Comparison of ENCODE assay signal across 47 mouse cellular contexts in genomic region chr5:107775875-107776274, GRCm38 (mm10). TPM values are rescaled to one million over a fixed set of nuclear protein-coding genes. Genes with fewer than 3 reads are reported as not detected.
"Had no signal": no experiment of that assay in that cellular context is flagged by ENCODE, and none has a peak within 500 bp of the region (broad histone marks: within the 10 kb centered on the region; RNA-seq: fewer than 3 reads in every experiment).

No protein-coding gene starts in this region.

- ATAC-seq: hindbrain, embryonic 16.5 days; hindbrain, postnatal 0 days; inflammation-experienced regulatory T-cells, adult 6 months; intestine, embryonic 15.5 days; intestine, embryonic 16.5 days; intestine, postnatal 0 days had no signal

- H3K9ac ChIP-seq: heart, embryonic 12.5 days; heart, embryonic 13.5 days; heart, embryonic 15.5 days; hindbrain, embryonic 12.5 days; hindbrain, embryonic 13.5 days; hindbrain, embryonic 14.5 days; hindbrain, embryonic 15.5 days; intestine, embryonic 15.5 days; kidney, embryonic 15.5 days had no signal

- DNase-seq: heart, postnatal 10 days; heart, postnatal 14 days; heart, postnatal 36 days; heart, postnatal 4 days; kidney, adult 11 months; kidney, adult 18-20 months; kidney, adult 2 months; kidney, adult 8-10 months; kidney, adult 9 months; kidney, postnatal 10 days; kidney, postnatal 14 days; kidney, postnatal 25 days; kidney, postnatal 36 days; kidney, postnatal 4 days; layer of hippocampus, adult 9-11 months; layer of hippocampus, postnatal 36 days had no signal

- H3K27ac ChIP-seq: heart, embryonic 13.5 days; heart, embryonic 15.5 days; hindbrain, embryonic 10.5 days; hindbrain, embryonic 12.5 days; hindbrain, embryonic 13.5 days; hindbrain, embryonic 14.5 days; hindbrain, embryonic 15.5 days; hindbrain, postnatal 0 days; intestine, embryonic 15.5 days; kidney, embryonic 15.5 days; kidney, postnatal 0 days; layer of hippocampus, adult 2 months; left cerebral cortex, adult 2 months had no signal

- H3K4me1 ChIP-seq: heart, embryonic 12.5 days; heart, embryonic 15.5 days; hindbrain, embryonic 10.5 days; hindbrain, embryonic 12.5 days; hindbrain, embryonic 13.5 days; hindbrain, embryonic 15.5 days; intestine, embryonic 15.5 days; kidney, embryonic 15.5 days had no signal

- H3K4me3 ChIP-seq: heart, embryonic 12.5 days; heart, embryonic 13.5 days; heart, embryonic 15.5 days; hindbrain, embryonic 10.5 days; hindbrain, embryonic 12.5 days; hindbrain, embryonic 13.5 days; hindbrain, embryonic 15.5 days; intestine, embryonic 15.5 days; kidney, embryonic 15.5 days; layer of hippocampus, adult 2 months; left cerebral cortex, adult 2 months had no signal

- H3K36me3 ChIP-seq: hindbrain, embryonic 12.5 days; hindbrain, embryonic 13.5 days; hindbrain, embryonic 15.5 days; intestine, embryonic 15.5 days had no signal

- H3K27me3 ChIP-seq: heart, embryonic 12.5 days; heart, embryonic 13.5 days; heart, embryonic 15.5 days; hindbrain, embryonic 12.5 days; hindbrain, embryonic 13.5 days; hindbrain, embryonic 15.5 days; intestine, embryonic 15.5 days; kidney, embryonic 15.5 days had no signal

- H3K9me3 ChIP-seq: heart, embryonic 12.5 days; heart, embryonic 13.5 days; heart, embryonic 15.5 days; hindbrain, embryonic 10.5 days; hindbrain, embryonic 12.5 days; hindbrain, embryonic 13.5 days; hindbrain, embryonic 15.5 days; intestine, embryonic 15.5 days; kidney, embryonic 15.5 days had no signal

- H3K4me2 ChIP-seq: heart, embryonic 11.5 days; heart, embryonic 12.5 days; heart, embryonic 13.5 days; heart, embryonic 15.5 days; hindbrain, embryonic 12.5 days; hindbrain, embryonic 13.5 days; hindbrain, embryonic 14.5 days; hindbrain, embryonic 15.5 days; intestine, embryonic 15.5 days; kidney, embryonic 15.5 days had no signal

RNA-seq across cellular contexts. Expression of gene Gfi1, which starts 50.0 kb away (rescaled TPM):
- total RNA-seq: heart, postnatal 25 days; heart, postnatal 36 days; layer of hippocampus, adult 18-20 months; layer of hippocampus, adult 2 months; layer of hippocampus, adult 8-10 months; layer of hippocampus, postnatal 10 days; layer of hippocampus, postnatal 14 days; layer of hippocampus, postnatal 25 days; layer of hippocampus, postnatal 36 days; left cerebral cortex, adult 18-20 months; left cerebral cortex, adult 2 months had no signal
- polyA plus RNA-seq: heart, embryonic 11.5 days; heart, embryonic 13.5 days; heart, postnatal 0 days; hindbrain, embryonic 12.5 days; hindbrain, embryonic 13.5 days; hindbrain, embryonic 14.5 days; hindbrain, embryonic 15.5 days; hindbrain, embryonic 16.5 days; kidney, embryonic 14.5 days; kidney, embryonic 15.5 days; kidney, embryonic 16.5 days; kidney, postnatal 0 days had no signal

RNA-seq across cellular contexts. Expression of gene Ube2d2b, which starts 54.0 kb away (rescaled TPM):
- total RNA-seq: heart, postnatal 10 days; heart, postnatal 14 days; heart, postnatal 25 days; heart, postnatal 36 days; heart, postnatal 4 days; hematopoietic stem cell, adult 5-6 weeks; hindbrain, postnatal 0 days; layer of hippocampus, adult 18-20 months; layer of hippocampus, adult 2 months; layer of hippocampus, adult 8-10 months; layer of hippocampus, postnatal 10 days; layer of hippocampus, postnatal 14 days; layer of hippocampus, postnatal 25 days; layer of hippocampus, postnatal 36 days; left cerebral cortex, adult 18-20 months; left cerebral cortex, adult 2 months had no signal
- polyA plus RNA-seq: heart, postnatal 0 days; inflammation-experienced regulatory T-cells, adult 6 months; intestine, embryonic 15.5 days; intestine, postnatal 0 days; kidney, adult 2 months; kidney, postnatal 0 days; large intestine, adult 2 months had no signal
